Mouse (Mus musculus) thymus, adult 2 months (tissue): ENCODE measurements around the gene Fhit.

Source experiments
- CTCF ChIP-seq: fragments of 200-500 bp; IDR thresholded peaks from 2 replicates; pipeline ENCODE4 v1.5.1; 2012; ENCODE audit warnings: mild to moderate bottlenecking, control low read depth, low read length, moderate library complexity, borderline replicate concordance; ENCODE audit not compliant: control insufficient read depth, poor library complexity, insufficient read depth; ENCODE audit errors: extremely low read depth
- POLR2A ChIP-seq: fragments of 200-500 bp; IDR thresholded peaks from 2 replicates; pipeline ENCODE4 v1.6.1; 2012; ENCODE audit warnings: mild to moderate bottlenecking, low read length, control low read depth, moderate library complexity; ENCODE audit not compliant: control insufficient read depth, poor library complexity, insufficient read depth; ENCODE audit errors: extremely low read depth

DNA sequence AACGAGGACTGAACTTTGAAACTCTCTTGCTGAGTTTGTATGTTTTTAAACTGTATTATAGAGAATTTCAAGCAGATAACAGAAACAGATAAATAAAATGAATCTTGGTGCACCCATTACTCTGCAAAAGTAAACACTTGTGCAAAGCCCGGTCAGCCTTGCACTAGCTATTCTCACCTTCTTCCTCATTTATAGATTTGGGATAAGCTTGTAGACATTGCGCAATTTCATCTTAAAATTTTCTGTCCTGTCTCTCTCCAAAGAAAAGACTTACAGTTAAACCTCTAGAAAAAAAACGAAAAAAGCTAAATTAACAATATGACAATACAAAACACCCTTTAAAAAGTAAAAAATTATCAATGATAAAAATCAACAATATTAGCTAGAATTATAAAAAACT lies 795.0 kb downstream of the Fhit start:
- TF ChIP-seq CTCF (no peak), POLR2A (no peak)
